Mouse (Mus musculus) 3134 (cell line): ENCODE measurements at regions not wholly inside any gene's neighbourhood (a gene's known extent, or its start where the extent isn't known, plus 50 kb on each side); places are given as distances from the start of the nearest gene placed in this dataset.

Experiments used
- DNase-seq: peaks from one replicate; pipeline ENCODE4 v3.0.0-alpha.2; 2011; ENCODE audit warnings: low spot score; ENCODE audit not compliant: insufficient read length; ENCODE audit errors: extremely low read depth

- DNase-seq: no peak
These were observed 516.5 kb downstream of the Cdh9 start for GRCm38 (mm10) chr15:17245096-17245495.

- DNase-seq: no peak
These were observed 560.7 kb downstream of the Cdh9 start for GRCm38 (mm10) chr15:17289221-17289620.
